Mouse (Mus musculus) retina, embryonic 14.5 days (tissue): ENCODE results near the gene Kctd11.

Experiments
- DNase-seq: peaks from one replicate; pipeline ENCODE4 v3.0.0-alpha.2; 2015; ENCODE audit warnings: low spot score

Gene Kctd11

DNA sequence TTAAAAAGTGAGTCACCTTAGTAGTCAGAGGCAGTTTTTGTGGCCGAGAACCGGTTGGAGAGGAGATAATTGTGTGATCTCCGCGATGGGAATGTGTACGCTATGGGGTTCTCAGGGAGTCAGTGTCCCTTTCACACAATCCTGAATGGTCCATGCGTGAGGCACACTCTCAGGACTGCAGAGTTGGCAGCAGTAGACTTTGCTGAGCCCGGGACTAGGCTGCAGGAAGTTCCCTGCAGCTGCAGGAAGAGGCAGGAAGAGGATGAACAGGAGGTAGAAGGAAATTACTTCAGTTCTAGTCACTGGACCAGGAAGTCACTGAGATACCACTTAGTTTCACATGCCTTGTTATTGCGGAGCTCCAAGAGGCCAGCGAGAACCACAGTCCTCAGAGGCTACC, 32.1 kb downstream of the Kctd11 start:
- no peak for DNase-seq

DNA sequence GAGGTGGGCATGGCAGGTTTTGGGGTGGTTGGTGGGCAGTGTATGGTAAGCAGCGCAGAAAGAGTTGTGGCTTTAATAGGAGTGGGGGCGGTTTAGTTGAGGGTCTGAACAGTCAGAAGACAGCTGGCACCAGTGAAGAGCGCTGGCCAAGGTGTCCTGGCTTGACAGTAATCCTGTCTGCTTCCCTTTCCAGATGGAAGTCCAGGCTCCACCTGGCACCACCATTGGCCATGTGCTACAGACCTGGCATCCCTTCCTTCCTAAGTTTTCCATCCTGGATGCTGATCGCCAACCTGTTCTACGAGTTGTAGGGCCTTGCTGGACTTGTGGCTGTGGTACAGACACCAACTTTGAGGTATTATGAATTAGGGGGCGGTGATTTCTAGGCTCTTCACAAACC, 33.2 kb downstream of the Kctd11 start:
- DNase-seq, result no peak

DNA sequence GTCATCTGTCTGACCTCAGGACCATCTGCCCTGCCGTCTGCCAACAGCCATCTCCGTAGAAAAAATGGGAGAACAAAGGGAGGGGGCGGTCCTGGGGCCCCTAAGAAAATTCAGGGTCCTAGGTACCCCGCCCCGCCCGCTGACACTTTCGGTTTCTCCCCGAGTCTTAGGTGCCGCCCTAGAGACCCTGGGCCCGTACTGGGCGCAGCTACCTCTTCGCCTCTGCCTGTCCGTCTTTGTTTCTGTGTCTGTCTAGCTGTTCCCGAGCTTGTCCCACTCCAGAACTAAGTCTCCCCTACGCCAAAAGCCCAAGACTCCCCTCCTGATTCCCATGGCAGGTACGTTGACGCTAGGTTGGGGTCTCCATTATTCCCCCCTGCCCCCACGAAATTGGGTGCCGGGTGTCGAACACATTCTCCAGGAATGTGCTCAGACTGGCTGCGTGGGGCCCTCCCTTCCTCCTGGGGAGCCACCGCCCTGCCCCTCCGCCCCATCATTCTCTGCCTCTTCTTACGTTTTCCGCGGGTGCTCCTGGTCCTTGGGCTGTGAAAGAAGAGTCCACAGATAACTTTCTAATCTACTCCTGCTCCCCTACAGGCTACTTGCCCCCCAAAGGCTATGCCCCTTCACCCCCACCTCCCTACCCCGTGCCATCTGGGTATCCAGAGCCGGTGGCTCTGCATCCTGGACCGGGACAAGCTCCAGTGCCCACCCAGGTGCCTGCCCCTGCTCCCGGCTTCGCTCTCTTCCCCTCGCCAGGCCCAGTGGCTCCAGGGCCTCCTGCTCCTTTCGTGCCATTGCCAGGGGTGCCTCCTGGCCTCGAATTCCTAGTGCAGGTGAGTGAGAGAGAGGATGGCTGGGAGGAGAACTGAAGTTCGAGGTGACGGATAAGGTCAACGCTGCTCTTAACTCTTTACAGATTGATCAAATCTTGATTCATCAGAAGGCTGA, 34.2 kb downstream of the Kctd11 start:
- DNase-seq, result no peak

DNA sequence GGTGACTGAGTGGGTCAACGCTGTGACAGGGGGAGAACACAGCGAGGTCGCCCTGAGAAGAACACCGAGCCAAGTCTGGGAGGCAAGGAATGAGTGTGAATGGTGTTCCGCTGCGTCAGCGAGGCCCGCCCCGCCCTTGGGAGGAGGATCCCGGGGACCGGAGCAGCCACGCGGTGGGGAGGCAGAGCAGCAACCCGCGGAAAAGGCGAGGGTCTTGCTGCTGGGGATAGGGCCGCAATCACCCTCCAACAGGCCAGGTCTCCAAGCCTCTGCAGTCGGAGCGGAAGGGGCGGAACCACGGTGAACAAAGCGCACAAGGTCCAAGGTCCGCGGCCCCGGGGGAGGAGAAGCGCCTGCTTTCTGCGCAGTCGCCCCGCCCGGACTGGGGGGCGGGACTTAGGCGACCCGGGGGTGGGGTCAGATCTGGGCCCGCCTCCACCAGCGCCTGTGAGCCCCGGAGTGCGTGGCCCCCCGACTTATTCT, 35.0 kb downstream of the Kctd11 start, which contains the start of gene Plscr3:
Gene Plscr3, plus strand, starts transcription at position 179 of the 483 bp plus-strand sequence.
- DNase-seq, result peak; percentile 95

DNA sequence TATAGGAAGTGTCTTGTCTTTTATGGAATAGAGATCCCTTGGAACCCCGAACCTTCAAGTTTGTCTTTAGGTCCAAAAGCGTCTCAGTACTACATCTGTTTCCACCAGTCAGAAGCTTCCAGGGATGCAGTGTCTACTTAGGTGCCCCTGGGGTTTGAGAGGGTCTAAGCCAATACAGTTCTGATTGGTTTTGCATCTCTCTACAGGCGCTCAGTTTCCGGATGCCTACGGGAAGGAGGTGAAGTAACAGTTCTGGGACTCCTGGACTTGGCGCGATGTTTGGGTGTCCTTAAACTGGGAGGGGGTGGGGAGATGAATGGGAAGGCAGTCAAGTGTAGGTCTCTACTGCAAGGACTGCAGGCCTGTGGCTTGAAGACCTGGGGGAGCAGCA, 42.5 kb downstream of the Kctd11 start:
- DNase-seq, result no peak

DNA sequence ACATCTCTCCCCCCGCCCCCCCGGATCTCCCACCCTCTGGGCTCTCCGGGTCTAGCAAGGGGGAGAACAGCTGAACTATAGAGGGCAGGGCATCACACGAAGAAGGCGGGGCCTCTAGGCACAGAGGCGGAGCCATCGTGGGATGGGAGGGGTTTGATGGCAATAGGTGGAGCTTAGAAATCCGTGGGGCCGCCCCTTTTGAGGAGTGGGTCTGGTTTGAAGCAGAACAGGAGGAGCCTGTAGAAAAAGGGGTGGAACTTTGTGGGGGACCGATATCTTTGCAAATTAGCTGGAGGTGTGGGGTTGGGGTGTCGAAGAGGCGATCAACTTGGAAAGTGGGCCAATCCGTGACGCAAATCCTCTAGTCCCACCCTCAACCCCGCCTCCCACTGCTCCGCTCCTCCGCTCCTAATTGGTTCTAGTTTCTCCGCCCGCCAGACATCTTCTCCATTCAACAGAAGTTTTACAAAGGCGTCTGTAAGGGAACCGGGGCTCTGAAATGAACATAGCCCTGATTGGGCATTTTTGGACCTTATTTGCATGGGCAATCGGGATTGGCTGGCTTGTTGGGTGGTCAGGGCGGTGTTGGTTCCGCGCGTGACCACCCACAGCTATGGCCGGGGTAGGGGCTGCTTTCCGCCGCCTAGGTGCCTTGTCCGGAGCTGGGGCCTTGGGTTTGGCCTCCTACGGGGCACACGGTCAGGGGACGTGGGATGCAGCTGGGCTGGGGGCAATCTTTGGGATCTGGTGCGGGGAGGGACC, 43.1 kb downstream of the Kctd11 start, which contains the start of gene Tmem256:
Gene Tmem256, plus strand, starts transcription at position 563 of the 762 bp plus-strand sequence.
- DNase-seq, result peak; percentile 98

DNA sequence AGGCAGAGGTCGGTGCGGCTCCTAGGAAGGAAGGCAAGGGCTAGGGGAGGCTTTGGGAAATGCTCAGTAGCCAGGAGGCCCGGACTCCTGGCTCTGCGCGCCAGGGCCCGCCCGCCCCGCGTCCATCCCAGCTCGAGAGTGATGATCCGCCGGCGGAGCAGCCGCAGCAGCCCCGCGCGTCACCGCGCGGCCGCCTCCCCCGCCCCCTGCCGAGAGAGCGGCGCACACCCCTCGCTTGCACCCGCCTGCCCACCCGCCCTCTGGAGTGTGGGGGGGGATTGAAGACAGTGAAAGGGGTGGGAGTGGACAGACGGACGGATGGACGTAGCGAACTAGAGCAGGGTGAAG, 43.6 kb downstream of the Kctd11 start, which contains the start of gene Nlgn2:
Gene Nlgn2, minus strand, starts transcription at position 181 of the 348 bp plus-strand sequence.
- DNase-seq, result no peak

DNA sequence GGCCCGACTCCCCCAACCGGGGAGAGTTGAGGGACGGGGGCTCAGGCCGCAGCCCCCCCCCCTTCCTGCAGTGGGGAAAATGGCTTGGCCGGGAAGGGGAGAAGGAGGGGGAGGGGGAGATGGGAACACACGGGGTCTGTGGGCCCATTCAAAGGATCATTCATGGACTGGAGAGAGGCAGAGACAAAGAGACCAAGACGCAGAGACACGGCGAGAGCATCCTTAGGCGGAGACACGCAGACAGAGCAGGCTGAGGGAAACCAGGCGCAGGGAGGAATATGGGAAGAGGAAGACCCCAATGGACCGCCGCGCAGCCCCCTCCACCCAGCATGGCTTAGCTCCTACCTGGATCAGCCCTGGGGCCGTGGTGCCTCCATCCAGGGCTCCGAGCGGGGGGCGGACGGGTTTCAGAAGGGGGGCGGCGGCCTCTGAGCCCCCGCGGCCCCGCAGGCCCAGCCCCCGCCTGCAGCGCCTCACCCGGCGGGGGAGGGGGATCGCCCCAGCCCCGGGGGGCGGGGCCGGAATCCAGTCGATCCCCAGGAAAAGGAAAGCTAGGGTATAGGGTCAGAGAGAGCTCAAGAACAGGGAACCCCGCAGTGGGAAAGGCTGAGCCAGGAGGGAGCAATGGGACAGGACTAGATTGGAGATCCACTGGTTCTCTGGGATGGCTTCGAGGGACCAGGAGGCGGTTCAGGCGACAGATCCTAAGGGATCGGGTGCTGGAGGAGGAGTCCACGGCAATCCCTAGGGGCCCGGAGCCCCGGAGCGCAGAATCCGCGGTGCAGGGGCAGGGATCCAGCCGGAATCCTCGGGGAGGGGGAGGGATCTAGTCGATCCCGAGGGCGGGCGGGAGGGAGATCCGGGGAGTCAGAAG, 44.3 kb downstream of the Kctd11 start:
- DNase-seq, result peak; percentile 45

DNA sequence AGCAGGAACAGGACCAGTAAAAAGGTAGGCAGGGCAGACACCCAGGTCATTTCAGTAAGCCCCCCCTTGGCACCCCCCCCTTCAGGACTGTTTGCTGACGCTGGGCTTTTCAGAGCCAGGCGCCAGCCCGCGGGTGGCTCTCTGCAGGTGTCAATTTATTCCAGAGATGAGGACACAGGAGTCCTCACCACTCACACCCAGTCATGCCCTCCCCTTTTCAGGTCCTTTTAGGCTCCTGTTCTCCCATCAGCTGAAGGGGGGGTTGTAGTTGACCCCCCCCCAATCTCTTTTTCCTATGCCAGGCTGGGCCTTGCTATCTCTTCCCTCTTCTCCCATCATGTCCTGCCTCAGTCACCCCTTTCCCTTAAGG, 45.3 kb downstream of the Kctd11 start:
- DNase-seq, result no peak

DNA sequence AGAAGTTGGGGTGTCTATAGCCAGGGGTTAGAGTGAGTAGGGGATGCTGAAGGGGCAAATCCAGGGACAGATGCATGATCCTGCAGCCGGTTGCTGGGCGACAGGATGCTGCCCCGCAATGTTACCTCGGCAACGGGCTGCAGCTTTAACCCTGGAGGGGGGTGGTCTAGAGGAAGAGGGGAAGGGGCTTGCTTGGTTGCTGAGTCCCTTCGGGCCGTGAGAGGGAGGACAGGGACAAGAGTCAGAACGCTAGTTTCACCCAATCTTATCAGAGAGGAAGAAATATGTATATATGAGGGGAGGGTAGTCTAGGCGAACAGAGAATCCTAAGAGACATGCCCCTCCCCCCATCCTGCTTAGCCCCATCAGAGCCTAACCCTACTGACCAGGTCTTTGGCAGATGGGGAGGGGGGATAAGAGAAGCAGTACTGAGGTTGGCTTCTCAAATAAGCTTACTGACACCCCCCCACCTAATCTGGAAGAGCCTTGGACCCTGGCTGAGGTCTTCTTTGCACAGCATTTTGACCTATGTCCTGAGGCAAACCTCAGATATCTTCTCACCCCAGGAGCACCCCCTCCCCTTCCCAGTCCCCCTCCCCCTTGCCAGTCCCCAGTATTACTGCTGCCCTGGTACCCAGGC, 45.8 kb downstream of the Kctd11 start:
- peak; percentile 68 for DNase-seq

DNA sequence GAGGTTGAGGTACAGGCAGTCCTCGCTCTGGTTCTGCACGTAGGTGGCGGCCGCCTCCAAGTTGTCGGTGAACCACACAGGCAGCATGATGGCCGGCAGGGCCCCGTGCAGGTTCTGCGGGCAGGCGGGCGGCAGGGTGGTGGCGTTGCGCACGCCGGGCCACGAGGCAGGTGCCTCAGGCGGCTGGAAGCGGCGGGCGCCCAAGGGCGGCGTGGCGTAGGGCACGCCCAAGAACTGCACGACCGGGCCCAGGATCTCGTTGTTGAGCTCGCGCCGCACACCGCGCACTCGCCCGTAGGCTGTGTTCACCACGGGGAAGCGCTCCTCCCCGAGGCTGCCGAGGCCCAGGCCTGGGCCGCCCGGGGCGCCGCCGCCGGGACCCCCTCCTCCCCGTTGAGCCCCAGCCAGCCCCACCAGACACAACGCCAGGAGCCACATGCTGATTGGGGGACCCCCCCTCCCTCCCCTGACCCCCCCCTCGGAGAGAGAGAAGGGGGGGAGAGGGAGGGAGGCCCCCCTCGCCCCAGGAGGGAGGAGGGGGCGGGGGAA, 47.1 kb downstream of the Kctd11 start:
- peak; percentile 40 for DNase-seq

DNA sequence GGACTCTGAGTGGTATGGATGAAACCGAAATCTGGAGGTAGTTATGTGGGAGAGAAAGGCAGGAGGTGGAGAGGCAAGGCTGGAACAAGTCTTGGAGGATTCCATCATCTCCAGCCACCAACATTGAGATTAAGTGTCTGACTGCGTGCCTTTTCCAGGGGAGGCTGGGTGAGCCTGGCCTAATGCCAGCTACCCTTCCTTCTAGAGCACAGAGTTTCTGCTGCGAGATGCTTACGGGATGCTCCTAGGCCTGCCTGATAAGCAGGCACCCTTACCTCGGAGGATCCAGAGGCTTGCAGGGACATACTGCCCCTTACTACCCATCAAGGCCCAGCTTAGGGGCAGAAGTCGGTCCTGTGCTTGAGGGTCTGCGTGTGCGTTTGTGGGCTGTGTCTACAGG, 47.7 kb downstream of the Kctd11 start:
- no peak for DNase-seq

DNA sequence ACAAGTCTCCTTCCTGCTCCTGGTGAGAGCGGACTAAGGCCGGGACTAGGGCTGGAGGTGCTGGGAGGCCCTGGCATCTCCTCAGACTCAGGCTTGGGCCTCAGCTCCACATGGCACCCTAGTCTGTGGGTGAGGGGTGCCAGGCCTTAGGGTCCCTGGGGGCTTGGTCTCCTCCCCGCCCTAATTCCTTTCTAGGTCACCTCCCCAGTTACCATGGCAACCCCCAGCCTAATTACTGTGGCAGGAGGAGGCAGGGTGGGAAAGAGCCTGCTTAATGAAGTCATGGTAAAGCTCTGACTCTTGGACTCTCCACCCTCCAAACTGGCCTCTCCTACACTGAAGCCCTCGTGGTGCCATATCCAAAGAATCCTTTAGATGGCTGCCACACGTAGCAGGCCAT, 52.4 kb downstream of the Kctd11 start:
- DNase-seq, result peak; percentile 70
